Mouse (Mus musculus) adrenal gland, postnatal 14 days (tissue): ENCODE measurements at regions not wholly inside any gene's neighbourhood (a gene's known extent, or its start where the extent isn't known, plus 50 kb on each side); places are given as distances from the start of the nearest gene placed in this dataset.

ENCODE experiments used
- DNase-seq: peaks from one replicate; pipeline ENCODE4 v3.0.0; 2021; ENCODE audit warnings: mixed read lengths

DNA sequence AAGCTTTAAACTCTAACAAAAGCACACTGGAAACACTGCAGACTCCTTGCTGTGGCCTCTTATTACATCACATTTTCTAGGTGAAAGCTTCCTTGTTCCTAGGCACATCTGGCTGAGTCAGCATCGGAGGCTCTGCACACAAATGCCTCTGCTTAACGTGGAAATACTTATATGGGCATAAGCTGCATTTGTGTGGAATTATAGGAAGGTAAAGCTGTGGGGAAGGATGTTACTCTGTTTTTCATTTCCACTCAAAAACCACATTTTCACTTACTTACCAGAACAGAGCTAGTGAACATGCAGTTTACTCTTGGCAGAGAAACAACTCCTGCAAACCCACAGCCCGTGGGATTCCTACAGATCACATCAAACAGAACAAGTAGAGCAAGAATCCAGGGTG is 609.9 kb downstream of the Efnb2 start:
- DNase-seq: no peak

DNA sequence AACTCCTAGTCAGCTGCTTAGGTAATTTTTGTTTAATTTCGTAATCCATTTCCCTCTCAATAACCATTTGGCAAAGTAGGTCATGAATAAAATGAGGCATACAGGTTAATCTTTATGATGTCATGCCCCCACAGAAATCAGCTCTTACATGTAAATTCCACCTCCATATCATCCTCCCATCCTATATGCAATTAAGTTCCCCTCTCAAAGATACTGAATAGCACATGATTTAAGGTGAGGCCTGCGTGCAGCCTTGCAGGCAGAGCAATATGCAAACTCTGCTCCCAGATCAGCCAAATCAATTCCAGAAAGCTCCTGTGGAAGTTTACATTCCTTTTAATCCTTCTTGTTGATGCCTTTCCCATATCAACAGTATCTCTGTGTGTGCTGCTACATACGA is 610.3 kb downstream of the Efnb2 start:
- no peak for DNase-seq

DNA sequence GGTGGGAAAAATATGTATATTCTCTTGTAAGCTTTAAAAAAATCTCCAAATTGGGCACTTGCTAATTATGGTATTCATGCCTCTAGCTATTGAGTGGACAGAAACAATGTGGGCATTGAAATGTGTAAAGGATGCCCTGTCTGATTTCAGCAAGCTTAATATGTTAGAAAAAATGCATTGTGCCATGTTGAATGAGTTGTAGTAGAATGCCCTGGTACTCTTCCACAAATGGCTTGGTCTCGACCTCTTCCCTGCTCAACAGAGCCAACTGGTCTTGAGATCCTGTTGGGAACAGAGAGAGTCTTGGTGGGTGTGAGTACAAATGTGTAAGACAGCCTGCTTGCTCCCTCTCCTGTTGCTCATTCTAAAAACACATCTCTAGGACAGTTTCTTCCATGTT is 616.1 kb downstream of the Efnb2 start:
- DNase-seq: no peak

DNA sequence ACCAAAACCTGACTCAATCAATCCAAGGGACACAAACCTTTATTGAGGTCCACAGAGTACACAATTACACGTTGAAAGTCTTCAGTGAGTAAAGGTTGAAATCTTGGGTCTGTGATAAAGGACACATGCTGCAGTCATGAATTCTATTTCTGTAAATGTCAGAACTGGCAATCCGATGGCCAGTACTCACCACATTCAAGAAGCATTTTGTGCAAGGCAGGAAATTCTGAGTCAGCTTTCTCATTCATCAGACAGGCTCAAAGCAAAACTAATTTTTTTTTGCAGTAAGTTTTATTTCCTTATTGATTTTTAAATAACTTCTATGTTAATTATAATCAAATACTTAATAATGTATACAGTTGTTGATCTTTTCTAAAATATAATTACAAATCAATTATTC is 616.7 kb downstream of the Efnb2 start:
- DNase-seq: no peak

DNA sequence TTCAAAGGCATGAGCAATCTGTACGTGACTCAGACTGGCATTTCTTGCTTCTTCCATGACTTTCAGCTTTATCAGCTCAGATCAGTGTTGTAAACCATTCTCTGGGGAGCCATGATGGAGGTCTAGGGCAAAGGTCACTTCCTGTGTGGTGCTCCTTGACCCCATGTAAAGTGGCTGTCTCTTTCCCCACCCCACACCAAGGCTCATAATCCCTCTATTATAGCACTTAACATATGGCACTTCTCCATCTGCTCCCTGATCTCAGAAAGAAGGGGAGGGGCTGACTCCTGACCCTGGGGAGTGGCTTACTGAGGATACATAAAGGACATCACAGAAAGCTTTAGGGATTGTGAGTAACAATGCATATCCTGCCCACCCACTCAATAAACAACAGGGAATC is 623.1 kb downstream of the Efnb2 start:
- DNase-seq: no peak

DNA sequence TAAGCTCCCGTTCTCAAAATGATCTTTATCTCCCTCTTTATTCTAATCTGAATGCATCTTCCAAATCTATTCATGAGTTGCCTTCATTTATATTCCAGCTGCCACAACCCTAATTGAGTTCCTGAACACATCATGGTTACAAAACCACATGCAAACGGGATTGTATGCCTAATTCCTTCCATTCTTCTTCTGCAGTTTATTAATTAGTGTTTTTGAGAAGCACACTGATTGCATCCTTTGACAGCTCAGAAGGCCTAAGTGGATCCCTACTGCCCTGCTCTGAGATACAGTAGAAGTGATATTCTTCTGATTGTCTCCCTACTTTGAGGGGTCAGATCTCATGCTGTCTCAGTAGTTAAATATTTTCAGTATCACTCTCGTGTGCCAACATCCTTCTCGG is 649.9 kb downstream of the Efnb2 start:
- no peak for DNase-seq

DNA sequence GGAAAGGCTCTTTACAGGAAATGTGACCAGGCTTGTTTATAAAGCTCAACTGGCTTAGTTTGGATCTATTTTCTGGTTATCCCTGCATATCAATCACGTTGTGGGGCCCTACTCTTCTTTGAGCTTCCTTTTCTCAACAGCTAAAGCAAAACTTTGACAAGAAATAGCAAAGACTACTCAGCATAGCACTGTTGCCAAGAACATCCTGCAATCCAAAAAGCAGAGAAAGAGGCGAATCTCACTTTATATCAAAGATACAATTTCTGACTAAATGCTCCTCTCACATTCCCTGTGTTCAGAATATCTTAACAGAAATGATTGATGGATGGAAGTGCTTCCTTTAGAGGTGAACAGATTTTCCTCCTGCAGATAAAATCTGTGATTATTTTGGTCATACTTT is 666.1 kb downstream of the Efnb2 start:
- no peak for DNase-seq

DNA sequence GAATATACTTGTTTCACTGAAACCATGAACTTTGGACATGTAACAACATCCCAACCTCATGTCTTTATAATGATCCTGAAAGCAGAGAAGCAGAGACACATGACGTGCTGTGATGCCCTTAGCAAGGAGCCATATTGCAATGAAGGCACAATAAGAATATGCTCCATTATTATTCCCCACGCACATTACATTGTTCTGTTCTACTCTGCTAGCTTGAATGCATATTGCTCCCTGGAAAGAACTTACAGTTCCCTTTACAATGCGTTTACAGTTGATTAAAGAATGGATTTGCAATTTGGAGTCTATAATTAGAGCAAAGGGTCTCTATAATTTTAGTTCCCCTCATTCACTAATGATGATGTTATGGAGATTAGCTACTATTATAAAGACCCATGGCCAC is 672.2 kb downstream of the Efnb2 start:
- DNase-seq: no peak

DNA sequence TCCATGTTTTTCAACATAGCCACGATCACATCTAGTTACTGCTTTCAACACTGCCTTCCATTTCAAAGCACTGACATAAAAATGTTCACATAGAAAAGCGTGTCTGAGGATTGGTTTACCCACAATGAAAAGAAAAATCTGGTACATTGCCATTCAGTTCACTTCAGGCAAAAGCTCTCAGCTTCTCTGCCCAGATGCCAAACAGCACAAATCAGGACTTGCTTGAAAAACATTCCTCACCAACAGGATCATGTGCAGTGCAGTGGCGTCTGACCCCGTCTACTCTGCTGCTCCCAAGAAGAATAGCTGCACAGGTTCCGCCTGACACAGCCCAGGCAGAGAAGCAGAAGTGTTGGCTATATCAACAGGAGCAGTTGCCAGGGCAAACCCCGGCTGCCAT is 684.0 kb downstream of the Efnb2 start:
- DNase-seq: no peak

DNA sequence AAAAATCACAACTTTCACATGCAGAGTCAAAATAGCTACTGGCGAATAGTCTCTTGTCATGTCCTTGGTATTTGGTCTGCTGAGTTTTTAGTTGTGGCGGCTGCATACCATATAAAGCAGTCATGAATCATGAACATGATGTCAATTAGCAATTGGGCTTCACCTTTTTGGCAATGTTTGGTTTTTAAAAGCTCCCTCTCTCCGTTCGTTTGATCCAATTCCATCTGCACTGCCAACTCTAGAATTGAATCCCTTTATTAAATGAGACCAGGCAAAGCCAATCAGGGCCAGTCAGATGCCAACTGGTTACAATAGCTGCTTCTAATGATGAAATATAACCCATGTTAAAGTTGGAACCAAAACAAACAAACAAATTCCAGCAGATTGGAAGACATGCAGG is 687.3 kb downstream of the Efnb2 start:
- DNase-seq: no peak

DNA sequence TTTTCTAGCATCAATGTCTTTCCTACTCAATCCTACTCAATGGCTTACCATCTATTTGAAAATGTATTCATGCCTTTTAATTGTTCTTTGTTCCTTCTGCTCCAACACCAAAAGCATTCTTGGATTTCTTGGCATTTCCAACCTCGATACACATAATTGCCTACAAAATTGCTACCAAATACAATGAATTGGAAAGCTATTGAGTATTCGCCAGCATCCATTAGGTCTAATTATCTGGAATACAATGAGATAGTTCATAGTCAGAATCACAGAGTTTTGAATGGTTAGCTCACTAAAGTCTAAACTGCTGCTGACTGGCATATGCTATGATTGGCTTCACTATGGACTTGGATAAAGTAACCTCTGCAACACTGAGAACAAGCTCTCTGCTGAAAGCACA is 696.8 kb downstream of the Efnb2 start:
- DNase-seq: no peak

DNA sequence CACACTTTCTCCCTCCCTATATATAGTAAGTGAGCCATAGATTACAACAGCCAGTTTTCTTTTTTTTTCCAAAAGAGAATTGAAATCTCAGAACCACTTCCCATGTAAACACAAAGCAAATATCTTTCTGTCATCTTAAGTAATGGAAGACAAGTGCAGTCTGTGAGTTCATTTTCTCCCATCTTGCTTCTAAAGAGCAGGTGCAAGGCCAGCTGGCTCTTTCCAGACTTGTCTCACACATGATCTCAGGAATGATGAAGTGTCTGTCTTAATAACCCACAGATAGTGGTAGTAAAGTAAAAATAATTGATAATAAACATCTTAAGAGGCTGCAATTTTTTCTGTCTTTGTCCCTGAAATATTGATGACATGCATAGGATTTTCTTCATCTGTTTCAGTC is 704.3 kb downstream of the Efnb2 start:
- no peak for DNase-seq

DNA sequence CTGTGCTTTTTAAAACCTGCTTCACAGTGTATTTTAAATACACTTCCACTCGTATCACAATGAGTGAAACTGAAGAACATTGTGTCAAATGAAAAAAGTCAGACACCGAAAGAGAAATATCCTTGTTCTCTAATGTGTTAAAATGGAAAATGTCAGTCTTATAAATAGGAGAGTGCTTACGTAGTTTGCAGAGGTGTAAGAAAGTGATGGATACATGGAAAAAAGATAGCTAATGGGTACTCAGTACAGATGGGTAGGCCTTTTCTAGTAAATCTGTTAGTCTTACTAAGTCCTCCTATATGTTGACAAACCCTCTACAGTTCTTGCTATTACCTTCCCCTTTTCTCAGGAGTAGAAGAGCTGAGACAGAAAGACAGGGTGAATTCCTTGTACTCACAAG is 706.2 kb downstream of the Efnb2 start:
- no peak for DNase-seq

DNA sequence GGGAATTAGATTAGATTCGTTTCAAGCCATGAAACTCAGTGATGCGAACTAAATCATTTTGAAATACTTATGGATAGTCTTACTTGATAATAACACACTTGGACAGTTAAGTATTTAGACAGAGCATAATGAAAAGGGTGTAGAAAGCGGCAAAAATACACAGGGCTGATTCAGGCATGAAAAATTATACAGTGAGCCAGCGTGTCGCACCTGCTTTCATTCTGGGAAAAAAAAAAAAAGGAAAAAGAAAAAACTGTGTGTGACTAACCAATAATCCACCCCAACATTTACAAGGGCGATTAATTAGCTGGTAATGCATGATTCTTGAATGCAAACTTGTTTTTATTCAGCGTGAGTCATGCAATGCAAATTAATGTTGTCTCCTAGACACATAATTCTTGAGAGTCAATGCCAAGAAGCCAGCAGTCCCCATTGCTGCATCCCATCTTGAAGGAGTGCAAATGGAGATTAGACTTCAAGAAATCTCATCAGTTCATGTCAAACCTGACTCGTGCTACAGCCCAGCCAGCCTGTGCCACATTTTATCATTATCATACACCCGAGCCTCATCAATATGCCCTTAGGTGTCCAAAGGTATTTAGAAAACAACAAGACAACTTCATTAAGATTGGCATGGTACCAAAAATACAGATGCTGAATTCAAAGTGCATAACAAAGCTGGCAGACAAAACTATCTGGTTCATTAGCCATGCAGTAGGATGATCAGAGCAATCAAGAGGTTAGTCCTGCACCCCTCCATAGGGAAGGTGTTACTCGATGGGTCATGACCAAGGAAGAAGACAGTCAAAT is 714.9 kb downstream of the Efnb2 start:
- no peak for DNase-seq

DNA sequence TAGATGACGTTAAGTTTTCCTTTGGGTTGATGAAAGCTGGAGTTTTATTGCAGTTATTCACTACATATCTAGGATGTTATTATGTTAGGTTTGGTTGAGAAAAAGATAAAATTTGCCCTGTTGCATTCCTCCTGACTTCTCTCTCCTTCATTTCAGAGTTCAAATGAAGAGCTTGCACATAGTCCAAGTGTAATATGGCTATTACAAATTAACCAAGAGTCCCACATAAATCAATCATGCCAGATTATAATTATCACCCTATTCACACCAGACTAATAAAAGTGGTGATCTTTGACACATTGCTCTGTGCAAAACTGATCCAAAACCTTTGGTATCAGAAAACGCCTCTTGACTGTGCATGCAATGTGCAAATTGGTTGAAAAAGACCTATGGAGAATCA is 724.4 kb downstream of the Efnb2 start:
- no peak for DNase-seq

DNA sequence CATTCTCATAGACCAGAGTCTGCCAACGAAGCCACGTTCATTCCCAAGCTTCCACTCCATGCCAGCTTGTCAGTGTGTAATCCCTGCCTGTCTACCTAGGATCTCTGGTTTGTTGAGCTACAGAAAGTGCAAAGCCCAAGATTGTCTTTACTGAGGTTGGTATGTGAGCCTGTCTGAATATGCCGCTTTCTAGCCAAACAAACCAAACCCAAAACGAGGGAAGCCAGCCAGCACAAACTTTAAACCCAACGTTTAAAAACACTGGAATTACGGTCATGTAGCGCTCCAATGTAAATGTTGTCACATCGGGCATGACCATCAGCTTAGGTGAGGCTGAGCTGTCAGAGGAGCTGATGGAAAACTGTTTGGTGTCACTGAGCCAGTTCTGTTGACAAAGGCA is 741.6 kb downstream of the Efnb2 start:
- DNase-seq: no peak

DNA sequence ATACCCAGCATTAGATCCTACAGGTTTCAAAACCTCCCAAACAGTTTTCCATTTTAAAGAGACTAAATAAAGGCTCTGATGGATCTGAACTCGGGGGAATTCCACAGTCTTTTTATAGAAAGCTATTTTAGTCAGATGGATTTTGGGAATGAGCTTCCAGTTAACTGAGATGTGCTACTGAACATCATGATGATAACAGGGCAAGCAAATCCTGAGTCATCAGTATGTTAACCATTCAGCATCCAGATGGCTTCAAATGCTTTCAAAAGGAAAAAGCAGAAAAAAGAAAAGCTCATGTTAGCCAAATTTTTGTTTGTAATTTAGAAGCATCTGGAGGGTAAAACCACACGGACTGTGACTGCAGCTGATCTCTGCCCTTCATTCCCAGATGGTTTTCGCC is 766.7 kb downstream of the Efnb2 start:
- DNase-seq: no peak

DNA sequence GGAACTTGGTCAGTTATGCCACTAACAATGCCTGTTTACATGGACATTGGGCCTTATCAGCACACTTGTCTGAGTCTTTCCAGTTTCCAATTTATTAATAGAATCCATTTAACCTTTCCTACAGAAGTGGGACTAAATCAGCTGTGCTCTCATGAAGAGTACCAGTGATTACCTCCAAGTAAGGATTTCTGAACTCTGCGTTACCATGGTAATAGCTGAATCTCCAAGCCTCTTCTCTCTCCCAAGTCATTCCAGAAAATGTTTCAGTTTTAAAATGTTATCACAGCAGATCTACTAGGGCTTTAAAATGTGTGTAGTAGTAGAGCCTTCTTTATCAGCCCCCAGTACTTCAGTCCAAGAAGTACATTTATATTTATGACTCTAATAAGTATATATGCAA is 807.9 kb downstream of the Efnb2 start:
- DNase-seq: no peak

DNA sequence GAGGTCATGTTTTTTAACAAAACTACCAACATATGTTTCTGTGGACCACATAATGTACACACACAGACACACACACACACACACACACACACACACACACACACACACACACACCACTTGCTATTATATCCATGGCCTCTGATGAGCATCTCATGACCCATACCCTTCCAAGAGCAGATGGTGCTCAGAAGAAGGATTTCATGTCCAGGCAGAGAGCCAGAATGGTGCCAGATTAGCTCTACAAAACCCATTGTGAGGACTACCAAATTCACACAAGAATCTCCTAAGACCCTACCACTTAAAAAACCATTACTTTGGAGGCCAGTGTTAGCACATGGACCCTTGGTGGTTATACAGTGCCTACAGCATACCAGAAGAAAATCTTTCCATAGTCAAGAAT is 810.5 kb downstream of the Efnb2 start:
- no peak for DNase-seq

DNA sequence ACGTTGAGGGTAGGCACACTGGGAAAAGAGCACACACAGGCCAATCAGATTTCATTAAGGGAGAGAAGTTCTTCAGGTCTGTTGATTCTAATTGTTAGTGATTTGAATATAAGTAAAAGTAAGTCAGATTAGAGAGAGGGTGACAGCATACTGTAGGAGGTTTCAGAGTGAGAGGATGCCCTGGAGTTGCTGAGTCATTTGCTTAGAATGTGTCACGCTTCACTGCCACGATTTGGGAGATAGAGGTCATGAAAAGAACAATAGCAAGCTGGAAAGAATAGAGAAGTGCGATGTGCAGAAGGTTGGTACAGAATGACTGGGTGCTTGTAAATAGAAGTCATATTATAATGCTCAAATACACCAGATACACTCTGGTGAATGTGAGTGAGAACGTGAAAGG is 829.1 kb downstream of the Efnb2 start:
- no peak for DNase-seq

DNA sequence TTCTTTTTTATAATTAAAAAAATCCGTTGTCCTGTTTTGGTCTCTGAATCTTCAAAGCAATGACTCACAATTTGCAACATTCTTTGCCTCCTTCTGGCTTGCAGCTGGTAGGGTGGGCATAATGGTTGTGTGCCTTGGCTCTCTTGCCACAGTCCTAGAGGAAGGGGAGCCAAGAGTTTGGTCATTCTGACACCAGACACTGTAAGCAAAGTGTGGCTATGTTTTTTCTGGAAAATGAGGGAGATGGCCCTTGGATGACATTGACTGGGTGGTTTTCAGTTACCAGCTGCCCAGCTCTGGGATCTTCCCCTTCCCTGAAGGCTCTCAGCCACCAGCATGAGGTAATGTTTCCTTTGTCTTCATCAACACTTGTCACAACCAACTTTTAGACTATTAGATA is 833.2 kb downstream of the Efnb2 start:
- DNase-seq: no peak

DNA sequence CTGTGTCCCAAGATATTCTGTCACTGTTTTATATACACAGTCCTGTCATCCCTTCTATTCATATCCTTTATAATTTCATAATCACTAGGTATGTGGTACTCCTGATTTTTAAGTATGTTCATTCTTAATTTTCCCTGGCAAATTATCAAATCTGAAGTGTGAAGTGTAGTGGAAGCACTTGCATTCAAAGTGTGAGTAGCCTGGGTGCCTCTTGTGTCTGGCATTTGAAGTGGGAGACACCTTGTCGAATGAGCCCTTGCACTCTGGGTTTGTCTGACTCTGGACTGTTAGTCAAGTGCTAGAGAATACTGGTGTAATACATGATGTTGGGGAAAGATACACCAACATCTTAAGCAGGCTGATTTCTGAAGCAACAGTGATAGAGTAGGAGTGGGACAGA is 852.6 kb downstream of the Efnb2 start:
- DNase-seq: no peak

DNA sequence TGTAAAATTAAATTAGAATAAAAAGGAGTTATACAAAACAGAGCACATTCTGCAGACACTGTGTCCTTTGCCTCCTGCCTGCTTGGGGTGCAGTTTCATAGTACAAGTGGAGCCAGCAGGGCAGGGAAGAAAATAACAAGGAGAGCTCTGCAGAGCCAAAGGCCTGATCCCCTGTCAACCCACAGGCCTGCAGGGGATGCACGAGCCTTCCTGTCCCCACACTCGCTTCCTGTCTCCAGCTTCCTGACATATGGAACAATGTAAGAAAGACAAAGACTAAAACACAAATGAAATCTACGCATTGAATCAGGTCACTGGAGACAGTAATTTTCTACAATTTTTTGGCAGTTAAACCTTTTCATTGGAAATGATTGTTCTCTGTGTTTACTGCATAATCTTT is 861.8 kb downstream of the Efnb2 start:
- peak; percentile 12 for DNase-seq

DNA sequence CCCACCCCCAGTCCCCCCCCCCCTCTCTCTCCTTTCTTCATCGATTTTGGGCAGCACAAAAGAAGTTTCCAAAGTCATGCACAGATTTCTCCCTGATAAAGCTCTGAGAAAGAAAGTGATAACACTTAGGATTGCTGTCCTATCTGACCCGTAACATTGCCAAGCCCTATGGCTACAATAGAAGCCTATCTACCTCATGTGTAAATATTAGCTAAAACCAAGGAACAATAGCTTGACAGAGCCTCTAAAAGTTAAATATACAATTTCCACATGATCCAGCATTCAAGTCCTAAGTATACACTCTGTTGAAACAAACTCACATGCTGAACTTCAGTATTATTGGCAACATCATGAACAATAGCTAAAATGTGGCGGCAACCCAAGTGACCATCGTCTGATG is 864.9 kb downstream of the Efnb2 start:
- no peak for DNase-seq

DNA sequence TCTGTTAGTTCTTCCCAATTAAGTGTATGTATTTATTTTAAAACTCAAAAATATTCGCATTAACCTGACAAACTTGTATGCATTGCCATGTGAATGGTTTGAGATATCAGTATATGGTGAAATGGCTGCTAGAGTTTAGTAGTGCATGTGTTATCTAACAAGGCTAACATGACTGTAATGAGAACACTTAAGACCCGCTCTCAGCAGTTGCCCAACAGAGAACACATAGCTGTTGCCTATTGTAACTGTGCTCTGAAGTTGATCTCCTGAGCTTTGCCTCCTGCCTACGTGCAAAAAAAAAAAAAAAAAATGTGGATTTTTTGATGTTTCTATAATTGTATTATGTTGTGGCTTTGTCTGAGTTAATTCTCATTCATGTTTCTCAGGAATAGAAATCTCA is 897.2 kb downstream of the Efnb2 start:
- DNase-seq: no peak
